Mouse (Mus musculus) gastrocnemius, postnatal 14 days (tissue): ENCODE measurements around the gene Cd247. TPM values are rescaled to one million over a fixed set of nuclear protein-coding genes. Genes with fewer than 3 reads are reported as not detected.
A peak's percentile ranks its signal among the peaks of the same experiment; 100 is the strongest.
"Not testable (repeated sequence)": the region's sequence is repeated elsewhere in the genome, so short reads cannot be mapped to it uniquely, and the experiment has no call there.

Experiments used
- DNase-seq: peaks from one replicate; pipeline ENCODE4 v3.0.0; 2021; ENCODE audit warnings: mixed read lengths
- intact Hi-C: fragments of 180-260 bp; cut with DNase I; formaldehyde crosslinking; loops from one replicate; pipeline ENCODE4 v1.15.1; 2025; ENCODE audit warnings: low total_unique reads
- long read RNA-seq, 2 experiments: library from polyadenylated mRNA; stranded (forward); transcript quantifications; one replicate each; pipeline ENCODE4 v2.0.0; 2021
- total RNA-seq, 2 experiments: library from RNA; stranded (reverse); gene quantifications; 2 replicates each; pipeline ENCODE4 v1.2.3; 2021

The Cd247 gene
- 1 to 10 TPM; 1.3 to 1.9 TPM for total RNA-seq
- long read RNA-seq, experiment 1, partial matches to known transcripts: 0 of 3 reads
- long read RNA-seq, experiment 1, other reads (novel, unspliced or antisense): 3 of 3 reads
- long read RNA-seq, experiment 2, partial matches to known transcripts: 1 of 1 reads
- long read RNA-seq, experiment 2, other reads (novel, unspliced or antisense): 0 of 1 reads

GRCm38 (mm10) chr1:165788511-165788910 is at the start of gene Cd247:
TSS of gene Cd247 (plus strand) at chr1:165788681.
- DNase-seq: no peak
- intact Hi-C loops: no loop called here

GRCm38 (mm10) chr1:165738985-165739384 is 49.5 kb upstream of the Cd247 start:
- intact Hi-C loops: loop anchor here (5.0 kb wide), 1 partner anchor 77 kb away; no protein-coding TSS in a partner anchor
- DNase-seq: no peak

GRCm38 (mm10) chr1:165741989-165742388 is 46.5 kb upstream of the Cd247 start:
- intact Hi-C loops: no loop called here
- DNase-seq: no peak

GRCm38 (mm10) chr1:165748053-165748452 is 40.4 kb upstream of the Cd247 start:
- intact Hi-C loops: loop anchor here (5.0 kb wide), 1 partner anchor 166 kb away; no protein-coding TSS in a partner anchor

GRCm38 (mm10) chr1:165751142-165751541 is 37.3 kb upstream of the Cd247 start:
- intact Hi-C loops: no loop called here

More at GRCm38 (mm10) chr1:165748053-165748452, 40.4 kb upstream of the Cd247 start:
- DNase-seq: no peak

GRCm38 (mm10) chr1:165751838-165752237 is 36.6 kb upstream of the Cd247 start:
- intact Hi-C loops: no loop called here
- DNase-seq: no peak

More at GRCm38 (mm10) chr1:165751142-165751541, 37.3 kb upstream of the Cd247 start:
- no peak for DNase-seq

GRCm38 (mm10) chr1:165754205-165754604 is 34.3 kb upstream of the Cd247 start:
- intact Hi-C loops: no loop called here
- DNase-seq: peak; percentile 64

- intact Hi-C loops: no loop called here
- DNase-seq: no peak
Measured at GRCm38 (mm10) chr1:165755194-165755593, 33.3 kb upstream of the Cd247 start.

- no peak for DNase-seq
- intact Hi-C loops: no loop called here
Measured at GRCm38 (mm10) chr1:165761522-165762305, 26.8 kb upstream of the Cd247 start.

- intact Hi-C loops, DNase-seq: not testable (repeated sequence)
Measured at GRCm38 (mm10) chr1:165762498-165762897, 26.0 kb upstream of the Cd247 start.

GRCm38 (mm10) chr1:165762914-165763634 is 25.4 kb upstream of the Cd247 start:
- no peak for DNase-seq
- intact Hi-C loops: no loop called here

GRCm38 (mm10) chr1:165763635-165764372 is 24.7 kb upstream of the Cd247 start, which contains the start of gene Creg1:
TSS of gene Creg1 (plus strand) at chr1:165763746.
- intact Hi-C loops: no loop called here
- peak; percentile 94 for DNase-seq

- DNase-seq: no peak
- intact Hi-C loops: no loop called here
Measured at GRCm38 (mm10) chr1:165764571-165764970, 23.9 kb upstream of the Cd247 start.

- no peak for DNase-seq
- intact Hi-C loops: no loop called here
Measured at GRCm38 (mm10) chr1:165765041-165765440, 23.4 kb upstream of the Cd247 start.

- no peak for DNase-seq
- intact Hi-C loops: no loop called here
Measured at GRCm38 (mm10) chr1:165765651-165766294, 22.7 kb upstream of the Cd247 start.

GRCm38 (mm10) chr1:165766295-165766890 is 22.1 kb upstream of the Cd247 start:
- no peak for DNase-seq
- intact Hi-C loops: no loop called here

GRCm38 (mm10) chr1:165768894-165769512 is 19.5 kb upstream of the Cd247 start:
- DNase-seq: no peak
- intact Hi-C loops: no loop called here

- intact Hi-C loops: loop anchor here (10.0 kb wide), 1 partner anchor 595 kb away; no protein-coding TSS in a partner anchor
- DNase-seq: no peak
Measured at GRCm38 (mm10) chr1:165770181-165770759, 18.2 kb upstream of the Cd247 start.
